Mouse (Mus musculus) skeletal muscle tissue, postnatal 0 days (tissue): ENCODE results near the gene Olfr1354. TPM values are rescaled to one million over a fixed set of nuclear protein-coding genes. Genes with fewer than 3 reads are reported as not detected.

ENCODE experiments used
- polyA plus RNA-seq: library from polyadenylated mRNA; unstranded; fragments of >200 nt; fragmentation: Nextera tagmentation; extraction: Ambion mirVana; gene quantifications from 2 replicates; pipeline ENCODE4 v1.2.1, GENCODE M21; 2015

Gene Olfr1354
- not detected in 2 replicates for polyA plus RNA-seq

DNA sequence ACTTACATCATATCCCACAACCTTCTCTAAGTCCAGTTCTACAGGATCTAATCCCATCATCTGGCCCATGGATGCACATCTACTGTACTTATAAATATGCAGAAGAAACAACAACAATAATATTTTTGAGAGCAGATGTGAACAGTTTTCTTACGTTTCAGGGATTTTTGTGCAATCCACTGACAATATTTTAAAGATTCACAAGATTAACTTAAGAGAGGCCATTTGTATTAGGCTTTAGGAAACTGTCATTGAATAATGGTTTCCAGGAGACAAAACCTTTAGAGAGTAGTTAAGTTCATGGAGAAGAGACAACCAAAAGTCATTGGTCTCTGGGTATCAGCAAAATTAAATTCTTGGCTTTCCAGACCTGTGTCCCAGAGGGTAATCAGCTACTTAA lies at the start of gene Olfr1354:
TSS of gene Olfr1354 (plus strand) at position 301 of the 400 bp plus-strand sequence.

DNA sequence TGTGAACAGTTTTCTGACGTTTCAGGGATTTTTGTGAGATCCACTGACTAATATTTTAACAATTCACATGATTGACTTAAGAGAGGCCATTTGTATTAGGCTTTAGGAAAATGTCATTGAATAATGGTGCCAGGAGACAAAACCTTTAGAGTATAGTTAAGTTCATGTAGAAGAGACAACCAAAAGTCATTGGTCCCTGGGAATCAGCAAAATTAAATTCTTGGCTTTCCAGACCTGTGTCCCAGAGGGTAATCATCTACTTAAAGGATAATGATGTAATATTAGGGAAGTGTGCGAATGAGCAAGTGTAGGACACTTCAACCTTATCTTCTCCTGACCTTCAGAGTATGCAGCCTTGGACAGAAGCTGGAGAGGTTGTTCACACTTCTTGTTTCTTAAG lies 37.7 kb upstream of the Olfr1354 start, which contains the start of gene Olfr1355:
TSS of gene Olfr1355 (plus strand) at position 301 of the 400 bp plus-strand sequence.

GRCm38 (mm10) chr10:78950336-78950735 lies 37.4 kb downstream of the Olfr1354 start, which contains the start of gene Olfr8:
Gene Olfr8 (plus strand): TSS chr10:78950636.

GRCm38 (mm10) chr10:78963009-78963408 lies 50.0 kb downstream of the Olfr1354 start, which contains the start of gene Olfr1353:
Gene Olfr1353 (plus strand): TSS chr10:78963309.

Other genes with a start within 250 kb of the Olfr1354 start
- 8.4 TPM in 1 of 2 replicates, not detected in the other for gene Casp14, start 194.9 kb upstream of the Olfr1354 start, polyA plus RNA-seq
- not detected in 2 replicates for gene Ccdc105, start 160.1 kb upstream of the Olfr1354 start, polyA plus RNA-seq
- gene Slc1a6, start 132.7 kb upstream of the Olfr1354 start, polyA plus RNA-seq = 0.24 and 0.53 TPM in 2 replicates
- not detected in 2 replicates for gene Olfr1356, start 61.0 kb upstream of the Olfr1354 start, polyA plus RNA-seq
- not detected in 2 replicates for gene Olfr1355, start 37.6 kb upstream of the Olfr1354 start, polyA plus RNA-seq
- not detected in 2 replicates for gene Olfr8, start 37.5 kb downstream of the Olfr1354 start, polyA plus RNA-seq
- not detected in 2 replicates for gene Olfr1353, start 50.1 kb downstream of the Olfr1354 start, polyA plus RNA-seq
- not detected in 2 replicates for gene Olfr1352, start 67.9 kb downstream of the Olfr1354 start, polyA plus RNA-seq
- not detected in 2 replicates for gene Olfr1351, start 99.3 kb downstream of the Olfr1354 start, polyA plus RNA-seq
- gene Olfr57, start 115.6 kb downstream of the Olfr1354 start, polyA plus RNA-seq = not detected in 2 replicates
- 11.1 and 11.4 TPM in 2 replicates for gene 2610008E11Rik, start 184.4 kb downstream of the Olfr1354 start, polyA plus RNA-seq
- gene Vmn2r80, start 235.6 kb downstream of the Olfr1354 start, polyA plus RNA-seq = not detected in 2 replicates